Mouse (Mus musculus) adrenal gland (tissue): Measurements from ENCODE around the gene Wwox.

ENCODE experiments used
- intact Hi-C: fragments of 180-260 bp; cut with DNase I; formaldehyde crosslinking; loops from one replicate; pipeline ENCODE4 v1.15.1; 2025

Wwox gene

DNA sequence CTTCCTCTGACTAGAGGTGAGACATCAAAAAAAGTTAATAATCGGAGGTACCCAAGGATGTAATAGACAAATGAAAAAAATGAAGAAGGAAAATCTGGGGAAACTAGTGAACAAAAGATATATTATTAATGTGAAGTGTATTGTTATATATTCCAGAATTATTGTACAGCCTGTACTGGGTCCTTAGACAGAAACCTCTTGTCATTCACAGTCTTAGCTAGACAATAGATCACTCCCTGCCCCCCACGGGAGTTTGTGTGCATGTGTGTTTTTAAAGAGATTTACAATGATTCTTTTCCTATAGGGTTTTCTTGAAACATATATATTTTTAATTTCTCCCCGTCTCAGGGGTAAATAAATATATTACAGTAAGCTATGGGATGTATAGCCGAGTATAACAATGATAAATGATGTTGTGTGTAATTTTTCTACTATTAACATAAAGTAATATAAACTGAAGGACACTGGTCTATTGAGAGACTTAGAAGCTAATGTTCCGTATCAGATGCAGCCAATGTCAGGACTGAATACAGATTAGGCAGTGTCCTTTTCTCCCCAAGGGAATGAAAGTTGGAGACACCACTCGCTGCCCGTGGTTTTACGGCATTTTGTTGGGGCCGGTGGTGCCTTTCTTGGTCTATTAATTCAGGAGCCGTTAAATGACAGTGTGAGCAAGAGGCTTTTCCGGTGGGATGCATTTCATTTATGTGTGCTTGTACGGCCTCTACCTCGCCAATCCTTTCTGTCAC, 551.6 kb downstream of the Wwox start:
- intact Hi-C loops, result no loop called here

DNA sequence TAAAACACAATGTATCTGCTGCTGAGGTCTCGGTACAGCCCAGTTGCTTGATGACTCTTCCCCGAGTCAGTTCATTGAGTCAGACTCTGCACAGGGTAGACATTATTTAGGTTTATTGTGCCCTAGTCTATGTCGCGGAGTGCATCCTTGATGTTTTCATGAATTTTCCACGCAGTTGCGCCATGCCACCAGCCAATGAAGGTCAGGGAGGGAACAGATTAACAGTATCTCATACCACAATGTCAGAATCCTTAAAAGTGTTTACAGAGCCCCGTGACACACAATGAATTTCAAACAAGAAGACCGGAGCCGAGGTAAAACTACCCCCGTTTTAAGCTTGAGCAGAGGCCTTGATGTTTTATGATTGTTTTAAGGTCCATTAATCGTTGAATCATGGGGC, 561.3 kb downstream of the Wwox start:
- intact Hi-C loops, result loop anchor here (5.0 kb wide), 1 partner anchor 82 kb away; no protein-coding TSS in a partner anchor

DNA sequence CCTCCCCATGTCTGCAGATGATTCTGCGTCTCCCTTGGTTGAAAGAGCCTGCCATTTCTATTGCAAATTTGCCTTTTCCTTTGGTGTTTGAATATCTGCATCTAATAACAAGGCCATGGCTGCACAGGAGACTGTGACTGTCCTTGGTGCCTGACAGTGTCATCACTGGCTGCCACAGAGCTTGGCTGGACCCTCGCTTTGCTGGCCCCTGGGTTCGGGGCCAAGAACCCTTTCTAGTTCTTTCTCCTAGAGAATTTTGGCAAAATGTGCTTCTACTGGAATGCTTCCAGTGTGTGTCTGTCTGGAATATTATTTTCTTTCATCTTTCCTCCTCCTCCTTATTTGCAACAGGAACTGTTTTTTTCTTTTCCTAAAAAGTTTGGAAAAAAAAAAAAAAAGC, 565.6 kb downstream of the Wwox start:
- intact Hi-C loops, result no loop called here

DNA sequence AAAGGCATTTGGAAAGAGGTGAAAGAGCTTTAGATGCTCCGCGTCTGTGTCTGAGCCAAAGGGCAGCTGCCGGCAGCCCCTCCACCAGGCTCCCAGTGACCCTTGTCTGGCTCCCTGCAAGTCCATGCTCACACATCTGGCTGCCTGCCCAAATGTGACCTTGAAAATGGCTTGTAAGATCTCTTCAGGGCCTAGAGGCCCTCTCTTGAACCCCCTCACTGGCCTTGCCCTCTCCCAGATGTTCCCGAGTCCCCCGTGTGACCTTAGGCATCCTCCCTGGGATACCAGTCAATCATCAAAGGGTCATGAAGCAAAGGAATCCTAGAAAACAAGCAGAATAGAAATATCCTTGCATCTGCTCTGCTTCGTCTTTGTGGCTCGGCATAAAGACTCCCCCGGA, 567.1 kb downstream of the Wwox start:
- intact Hi-C loops, result no loop called here

DNA sequence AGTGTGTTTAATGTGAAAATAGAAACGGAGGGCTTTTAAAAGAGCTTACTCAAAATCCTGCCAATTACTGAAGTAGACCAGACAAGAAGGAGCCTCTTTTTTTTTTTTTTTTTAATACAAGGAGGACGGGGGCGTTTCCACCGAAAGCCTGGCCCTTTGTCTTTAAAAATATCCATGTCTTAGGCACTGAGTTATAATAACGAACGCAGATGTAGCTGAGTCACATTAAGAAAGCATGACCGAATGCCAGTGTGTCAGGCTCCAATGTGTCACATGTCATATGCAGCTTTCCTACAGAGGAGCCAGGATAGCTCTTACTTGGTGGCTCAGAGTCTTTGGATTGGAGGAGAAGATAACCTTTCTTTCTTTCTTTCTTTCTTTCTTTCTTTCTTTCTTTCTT, 567.8 kb downstream of the Wwox start:
- intact Hi-C loops, result no loop called here

DNA sequence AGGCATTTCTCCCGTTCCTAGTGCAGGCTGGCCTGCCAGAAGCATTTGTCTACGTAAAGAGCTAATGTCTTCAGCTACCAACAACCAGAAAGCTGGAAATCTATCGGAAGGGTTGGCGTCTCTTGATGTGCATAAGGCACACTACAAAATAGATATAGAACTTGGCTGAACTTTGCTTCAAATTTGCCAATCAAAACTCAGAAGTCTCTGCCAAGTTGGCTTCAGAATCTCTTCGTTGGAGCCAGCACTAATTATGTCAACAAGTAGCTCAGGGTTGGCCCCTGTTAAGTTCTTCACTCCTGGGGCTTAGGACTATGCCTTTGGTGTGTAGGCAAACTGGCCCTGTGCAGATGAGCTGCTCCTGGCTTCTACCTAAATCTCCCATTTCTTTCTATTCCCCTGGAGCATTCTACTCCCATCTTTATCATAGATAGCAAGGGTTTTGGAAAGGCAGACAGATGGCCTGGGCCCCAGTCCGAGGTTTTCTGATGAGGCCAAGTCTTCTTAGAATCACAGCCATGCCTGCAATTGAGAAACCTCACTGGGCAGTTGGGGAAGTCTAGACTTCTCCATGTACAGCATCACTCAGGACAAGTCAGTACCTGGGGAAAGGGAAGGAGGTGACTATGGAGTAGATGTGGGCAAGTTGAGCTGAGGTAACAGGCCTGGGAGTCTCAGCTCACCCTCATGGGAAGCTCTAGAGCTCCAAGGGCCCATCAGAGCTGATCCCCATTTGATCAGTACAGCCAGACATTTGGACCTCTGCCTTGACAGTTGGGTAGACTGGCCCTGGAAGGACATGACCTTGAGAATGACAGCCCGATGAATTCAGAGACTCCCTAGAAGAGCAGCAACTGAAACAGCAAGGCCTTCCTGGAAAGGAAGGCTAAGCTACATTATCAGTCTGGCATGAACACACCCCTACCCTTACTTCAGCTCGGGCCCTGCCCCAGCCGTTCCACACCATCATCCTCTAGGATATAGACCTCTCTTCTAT, 569.5 kb downstream of the Wwox start:
- intact Hi-C loops, result no loop called here

DNA sequence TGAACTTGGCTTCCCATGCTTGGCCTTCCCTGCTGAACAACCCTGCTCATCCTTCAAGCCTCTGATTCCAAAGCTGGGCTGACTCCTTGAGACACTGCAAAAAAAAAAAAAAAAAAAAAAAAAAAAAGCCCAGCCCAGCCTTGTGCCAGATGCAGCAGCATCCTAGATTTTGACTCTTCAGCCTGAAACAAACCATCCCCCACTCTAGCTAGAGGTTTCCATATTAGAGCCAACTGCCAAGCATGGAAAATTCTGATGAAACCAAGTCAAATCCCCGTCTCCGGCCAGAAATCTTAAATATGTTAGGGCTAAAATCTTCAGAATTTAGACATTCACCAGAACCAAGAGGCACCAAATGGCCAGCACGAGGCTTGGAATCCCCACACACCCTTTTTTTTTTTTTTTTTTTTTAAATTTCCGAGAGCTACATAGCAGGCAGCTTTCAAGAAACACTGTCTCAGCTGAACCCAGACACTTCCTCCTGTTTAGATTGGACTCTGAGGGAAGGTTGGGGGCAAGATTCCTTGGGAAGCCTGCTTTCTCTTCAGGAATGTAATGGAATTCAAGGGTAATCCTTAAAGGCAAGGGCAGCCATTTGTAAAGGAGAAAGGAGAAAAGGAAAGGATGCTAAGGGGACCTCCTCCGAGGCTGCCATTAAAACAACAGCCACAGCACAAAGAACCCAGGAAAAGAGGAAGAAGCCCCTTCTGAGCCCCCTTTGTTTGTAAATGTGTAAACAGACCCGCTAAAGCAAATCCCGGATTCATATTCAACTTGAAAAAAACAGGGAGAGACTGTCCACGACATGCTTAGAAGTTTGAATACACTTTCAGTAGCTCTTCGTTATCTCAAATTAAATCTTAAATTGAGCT, 570.7 kb downstream of the Wwox start:
- intact Hi-C loops, result no loop called here

DNA sequence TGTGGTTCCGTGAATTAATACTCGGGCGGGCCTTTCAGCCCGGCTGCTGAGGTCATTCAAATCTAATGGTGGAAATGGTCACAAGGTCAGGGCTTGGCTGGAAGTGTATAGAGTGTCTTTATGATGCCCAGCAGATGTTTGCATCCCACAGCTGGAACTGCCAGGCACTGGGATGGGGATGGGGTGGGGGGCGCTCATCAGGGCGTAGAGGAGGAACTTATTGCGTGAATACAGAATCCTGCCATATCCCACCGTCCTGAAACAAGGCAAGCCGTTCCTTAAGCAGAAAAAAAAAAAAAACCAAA, 571.3 kb downstream of the Wwox start:
- intact Hi-C loops, result no loop called here

DNA sequence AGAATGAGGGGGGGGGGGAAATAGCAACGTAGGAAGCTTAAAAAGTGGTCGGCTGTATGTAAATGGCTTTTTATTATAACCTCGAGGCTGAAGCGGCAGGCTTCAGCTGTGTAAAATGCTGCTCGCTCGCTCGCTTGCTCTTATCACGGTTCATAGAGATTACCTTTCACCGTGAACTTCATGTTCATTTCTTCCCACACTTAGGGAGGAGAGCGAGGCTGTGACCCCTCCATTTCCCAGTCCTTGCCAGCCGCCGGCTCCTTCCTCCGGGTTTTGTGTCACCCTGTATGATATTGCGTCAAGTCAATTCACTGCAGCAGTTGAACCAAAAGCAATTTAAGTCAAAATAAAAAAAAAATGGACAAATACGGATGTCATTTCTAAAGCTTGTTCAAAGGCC, 580.2 kb downstream of the Wwox start:
- intact Hi-C loops, result no loop called here

DNA sequence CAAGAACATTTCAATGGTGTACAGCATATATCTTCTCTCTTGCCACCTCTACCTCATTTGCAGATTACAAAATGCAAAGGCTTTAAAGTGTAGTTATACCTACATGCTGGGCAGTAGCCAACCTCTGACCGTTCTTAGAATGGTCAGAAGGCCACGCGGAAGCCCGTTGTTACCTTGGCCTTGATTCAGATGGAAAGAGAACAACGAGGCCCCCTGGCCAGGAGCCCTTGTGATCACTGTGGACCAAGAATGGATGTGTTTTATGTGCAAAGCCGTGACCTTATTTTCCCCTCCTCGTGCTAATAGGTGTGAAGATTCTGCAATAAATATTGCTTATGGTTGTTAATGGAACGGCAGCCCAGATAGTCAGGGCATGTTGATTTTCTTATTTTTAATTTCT, 582.3 kb downstream of the Wwox start:
- intact Hi-C loops, result no loop called here

DNA sequence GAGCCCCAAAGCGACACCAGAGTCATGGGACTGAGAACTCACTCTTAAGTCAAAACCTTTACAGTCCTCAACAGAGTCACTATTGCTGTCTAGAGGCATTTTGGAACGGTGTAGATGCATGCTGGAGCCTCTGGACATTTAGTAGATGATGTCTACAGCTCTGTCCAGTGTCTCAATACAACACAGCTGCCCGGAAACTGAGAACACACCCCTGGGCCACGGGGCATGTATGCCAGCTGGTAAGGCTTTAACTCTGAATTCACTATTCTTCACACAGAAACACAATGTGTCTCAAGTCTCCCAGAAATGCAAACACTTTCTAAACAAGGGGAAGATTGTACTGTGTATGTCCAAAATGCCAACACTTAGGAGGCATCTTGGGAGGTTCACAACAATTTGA, 584.6 kb downstream of the Wwox start:
- intact Hi-C loops, result no loop called here

DNA sequence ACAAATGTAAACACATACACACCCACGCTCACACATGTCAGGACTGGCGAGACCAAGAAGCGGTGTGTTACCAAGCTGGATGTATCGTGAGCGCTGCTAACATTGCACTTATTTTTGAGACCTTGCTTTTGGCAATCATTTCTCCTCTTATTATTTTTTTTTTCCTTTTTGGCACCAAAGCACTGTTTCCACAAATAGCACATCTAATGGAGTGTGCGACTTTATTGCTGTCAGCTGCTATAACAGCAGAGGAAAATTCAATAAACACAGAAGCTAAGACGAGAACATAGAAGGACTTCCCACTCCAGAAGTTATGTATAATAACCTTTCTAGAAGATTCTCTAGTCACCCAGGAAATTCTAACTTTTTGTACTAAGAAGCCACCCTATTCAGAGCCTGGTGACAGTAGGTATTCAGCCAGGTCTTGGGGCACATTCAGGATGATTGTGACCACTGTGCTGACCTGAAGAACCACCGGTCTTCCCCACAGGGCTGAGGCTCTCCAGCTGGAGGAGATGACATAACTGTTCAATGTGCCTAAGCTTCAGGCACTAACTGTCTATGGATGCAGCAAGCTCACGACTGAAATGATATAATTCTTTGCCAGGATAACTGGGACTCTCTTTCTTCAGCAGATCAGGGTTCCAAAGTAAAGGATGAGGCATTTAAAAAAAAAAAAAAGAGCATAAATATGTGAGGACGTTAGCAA, 586.1 kb downstream of the Wwox start:
- intact Hi-C loops, result no loop called here

DNA sequence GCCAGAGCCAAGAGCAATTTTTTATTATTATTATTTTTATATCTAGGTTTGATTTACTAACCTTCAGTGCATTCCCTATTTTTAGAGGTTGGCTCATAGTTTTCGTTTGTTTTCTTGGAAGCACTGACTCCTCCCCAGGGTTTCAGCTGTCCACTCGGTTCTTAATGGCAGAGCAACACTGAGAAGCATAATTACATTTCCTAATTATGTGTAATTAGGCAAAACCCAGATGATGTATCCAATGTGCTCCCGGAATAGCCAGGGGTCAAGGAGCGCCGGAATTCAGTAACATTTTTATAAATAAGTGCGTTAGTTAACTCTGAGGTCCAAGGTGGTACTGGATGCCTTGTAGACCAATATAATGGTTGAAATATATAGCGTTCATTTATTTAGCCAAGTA, 586.7 kb downstream of the Wwox start:
- intact Hi-C loops, result no loop called here

DNA sequence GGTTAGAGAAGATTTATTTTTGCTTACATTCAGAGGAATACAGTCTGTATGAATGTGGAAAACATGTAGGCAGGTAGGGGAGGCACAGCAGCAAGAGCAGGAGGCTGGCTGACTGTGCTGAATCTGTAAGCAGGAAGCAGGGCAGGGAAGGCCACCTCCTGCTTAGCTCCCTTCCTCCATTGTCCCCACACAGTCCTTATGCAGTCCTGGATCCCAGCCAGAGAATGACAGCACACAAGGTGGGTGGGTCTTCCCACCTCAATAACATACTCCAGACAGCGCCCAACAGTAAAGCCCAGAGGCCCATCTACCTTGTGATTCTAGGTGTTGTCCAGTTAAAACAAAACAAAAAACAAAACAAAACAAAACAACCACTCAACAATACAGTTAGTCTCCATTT, 593.7 kb downstream of the Wwox start:
- intact Hi-C loops, result no loop called here

DNA sequence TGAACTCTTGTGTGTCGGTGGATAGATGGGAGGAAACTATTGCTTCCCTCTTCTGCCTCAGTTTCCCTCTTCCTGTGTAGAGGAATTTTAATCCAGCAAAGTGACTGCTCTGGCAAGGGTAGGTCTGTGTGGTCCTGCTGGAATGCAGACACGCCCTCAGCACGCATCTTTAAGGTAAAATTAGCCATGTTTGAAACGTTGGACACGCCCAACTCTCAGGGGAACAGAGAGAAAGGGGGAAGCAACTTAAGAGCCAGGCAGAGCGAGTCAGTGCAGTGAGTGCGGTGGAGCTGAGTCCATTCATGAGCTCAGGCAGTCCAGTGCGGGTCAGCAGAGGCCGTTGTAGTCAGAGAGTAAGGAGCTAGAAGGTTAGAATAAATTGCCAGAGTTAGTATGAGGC, 596.6 kb downstream of the Wwox start:
- intact Hi-C loops, result no loop called here

DNA sequence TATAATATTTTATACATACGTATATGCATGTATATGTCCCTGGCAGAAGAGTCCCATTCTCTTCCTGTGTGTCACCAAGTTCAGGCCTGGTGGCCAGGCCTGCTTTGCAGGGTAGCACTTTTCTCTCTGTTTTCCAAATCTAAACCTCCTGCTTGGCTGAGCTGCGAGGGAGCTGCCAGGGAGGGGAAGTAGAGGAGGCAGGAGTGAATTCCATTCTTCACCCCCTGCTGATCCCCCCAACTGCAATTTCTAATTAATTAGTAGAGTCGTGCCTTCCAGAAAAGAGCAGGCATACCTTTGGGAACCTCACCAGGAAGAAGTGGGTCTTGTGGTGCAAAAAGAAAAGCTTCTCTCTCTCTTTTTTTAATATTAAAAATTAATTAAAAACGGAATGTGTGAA, 599.0 kb downstream of the Wwox start:
- intact Hi-C loops, result no loop called here

DNA sequence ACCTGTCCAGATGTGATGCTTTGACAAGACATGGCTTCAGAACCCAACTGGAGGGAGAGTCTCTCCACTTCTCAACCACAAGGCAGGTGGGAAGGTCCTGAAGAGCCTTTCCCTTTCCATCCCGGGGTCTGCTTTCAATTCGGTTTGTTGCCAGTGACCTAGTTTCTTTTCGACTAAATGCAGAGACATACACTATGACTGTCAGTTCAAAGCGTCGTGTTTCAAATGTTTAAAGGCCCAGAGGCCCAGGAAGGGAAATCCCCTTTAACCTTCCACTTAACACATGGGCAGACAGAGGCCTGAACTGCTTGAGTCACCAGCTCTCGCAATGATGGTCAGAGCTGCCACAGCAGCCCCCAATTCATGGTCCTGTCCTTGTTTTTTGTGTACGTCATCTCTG, 606.3 kb downstream of the Wwox start:
- intact Hi-C loops, result no loop called here

DNA sequence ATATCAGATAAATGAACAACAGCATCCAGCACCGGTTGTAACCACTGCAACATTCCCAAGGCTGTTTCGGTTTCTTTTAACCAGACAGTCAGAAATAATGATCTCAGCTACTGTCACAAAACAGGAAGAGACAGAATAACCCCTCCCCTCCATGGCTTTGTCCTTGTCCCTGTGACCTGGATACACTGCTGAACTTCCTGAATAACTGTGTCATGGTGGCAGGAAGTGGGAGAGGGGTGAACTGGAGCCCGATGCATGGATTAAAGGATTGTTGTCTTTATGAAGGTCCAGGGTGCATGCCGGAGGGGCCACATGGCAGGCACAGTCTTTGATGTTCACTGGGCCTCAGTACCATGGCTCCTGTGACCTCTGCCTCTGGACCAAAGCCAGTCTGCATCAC, 607.0 kb downstream of the Wwox start:
- intact Hi-C loops, result no loop called here

DNA sequence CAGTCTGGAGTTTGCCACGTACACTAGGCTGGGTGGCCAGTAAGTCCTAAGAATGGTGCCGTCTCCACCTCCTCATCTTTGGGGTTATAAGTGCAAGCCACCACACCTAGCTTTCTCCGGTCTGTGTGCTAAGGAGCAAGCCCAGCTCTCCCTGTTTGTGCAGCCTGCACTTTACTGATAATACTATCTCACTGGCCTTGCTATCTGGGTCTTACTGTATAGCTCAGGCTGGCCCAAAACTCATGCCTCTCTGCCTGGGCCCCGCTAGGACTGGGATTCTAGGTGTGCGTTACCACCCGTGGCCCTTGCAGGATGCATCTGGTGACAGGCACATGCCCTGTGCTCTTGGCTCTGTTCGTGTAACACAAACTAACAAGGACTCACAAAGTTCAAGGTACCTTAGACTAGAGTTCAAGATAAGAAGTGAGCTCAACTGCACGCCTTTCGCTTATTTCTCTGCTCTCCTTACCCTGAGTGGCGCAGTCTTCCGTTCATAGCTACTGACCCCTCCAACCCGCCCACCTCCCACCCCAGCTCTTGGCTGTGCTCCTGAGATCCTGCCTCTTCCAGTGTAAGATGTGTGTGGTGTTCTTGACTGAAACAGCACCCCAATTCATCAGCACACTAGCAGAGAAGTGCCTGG, 618.9 kb downstream of the Wwox start:
- intact Hi-C loops, result no loop called here

DNA sequence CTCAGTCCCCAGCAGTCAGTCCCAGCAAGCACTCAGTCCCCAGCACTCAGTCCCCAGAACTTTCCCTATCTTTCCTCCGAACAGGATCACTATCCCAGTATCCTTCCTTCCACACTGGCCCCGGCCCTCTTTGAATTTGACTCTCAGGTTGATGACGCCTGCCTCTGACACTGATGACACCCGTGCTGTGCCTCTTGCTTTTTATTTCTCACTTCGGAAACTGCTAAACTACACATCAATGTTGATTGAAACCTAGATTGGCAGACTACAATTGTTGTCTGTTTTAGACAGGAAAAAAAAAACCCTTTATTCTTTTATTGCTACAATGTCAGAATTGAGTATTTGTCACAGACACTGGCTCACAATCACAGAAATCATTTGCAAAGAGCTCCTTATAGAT, 624.2 kb downstream of the Wwox start:
- intact Hi-C loops, result no loop called here

DNA sequence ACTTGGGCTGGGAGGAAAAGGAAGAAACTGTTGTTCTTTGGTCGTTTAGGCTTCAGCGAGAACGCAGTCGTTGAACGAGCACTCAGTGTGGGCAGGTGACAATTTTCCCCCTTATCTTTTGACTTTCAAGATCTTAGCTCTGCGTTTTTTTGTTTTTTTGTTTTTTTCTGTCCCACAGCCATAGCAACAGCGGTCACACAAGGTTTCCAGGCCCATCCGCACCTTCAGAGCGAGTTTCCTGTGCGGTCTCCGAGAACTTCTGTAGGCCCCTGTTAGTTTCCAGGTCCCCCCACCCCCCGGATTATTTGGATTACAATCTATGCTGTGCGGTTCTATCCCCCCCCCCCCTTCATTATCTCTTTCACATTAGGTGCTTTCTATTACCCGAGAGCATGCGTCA, 625.2 kb downstream of the Wwox start:
- intact Hi-C loops, result no loop called here
